Mouse (Mus musculus) intestine, postnatal 0 days (tissue): ENCODE data around the gene Tax1bp3. TPM values are rescaled to one million over a fixed set of nuclear protein-coding genes. Genes with fewer than 3 reads are reported as not detected.
A peak's percentile ranks its signal among the peaks of the same experiment; 100 is the strongest.

ENCODE experiments used
- ATAC-seq: fragments of 200-750 bp; cut with Nextera tagmentation; 2 replicates; pipeline ENCODE4 v1.8.0; 2017; ENCODE audit warnings: mild to moderate bottlenecking, moderate TSS enrichment, moderate library complexity
- H3K27ac ChIP-seq: fragments of 300-500 bp; sonication (generic); 2 replicates; pipeline ENCODE4 v1.5.1; 2014; ENCODE audit warnings: mild to moderate bottlenecking, low read depth, low read length, moderate library complexity
- H3K27me3 ChIP-seq: fragments of 300-500 bp; sonication (generic); replicated peaks from 2 replicates; pipeline ENCODE4 v1.6.1; 2014; ENCODE audit warnings: low read length, mixed read lengths; ENCODE audit not compliant: control insufficient read depth, insufficient read depth
- H3K36me3 ChIP-seq: fragments of 300-500 bp; sonication (generic); 2 replicates; pipeline ENCODE4 v1.6.1; 2014; ENCODE audit warnings: mild to moderate bottlenecking, moderate library complexity; ENCODE audit not compliant: control insufficient read depth, insufficient read depth
- H3K4me1 ChIP-seq: fragments of 300-500 bp; sonication (generic); replicated peaks from 2 replicates; pipeline ENCODE4 v1.6.1; 2014; ENCODE audit warnings: antibody characterized with exemption, low read length, mixed read lengths; ENCODE audit not compliant: control insufficient read depth, insufficient read depth
- H3K4me2 ChIP-seq: fragments of 300-500 bp; sonication (generic); replicated peaks from 2 replicates; pipeline ENCODE4 v1.6.1; 2014; ENCODE audit warnings: low read depth, mild to moderate bottlenecking, moderate library complexity
- H3K4me3 ChIP-seq: fragments of 300-500 bp; sonication (generic); 2 replicates; pipeline ENCODE4 v1.5.1; 2014; ENCODE audit warnings: low read depth, low read length
- H3K9ac ChIP-seq: fragments of 300-500 bp; sonication (generic); 2 replicates; pipeline ENCODE4 v1.6.1; 2014; ENCODE audit warnings: mild to moderate bottlenecking, low read depth, low read length
- H3K9me3 ChIP-seq: fragments of 300-500 bp; sonication (generic); 2 replicates; pipeline ENCODE4 v1.6.1; 2016; ENCODE audit warnings: mixed run types; ENCODE audit not compliant: control insufficient read depth
- CTCF ChIP-seq: sonication (generic); IDR thresholded peaks from 2 replicates; pipeline ENCODE4 v1.5.1; 2016; ENCODE audit warnings: low read depth, mild to moderate bottlenecking, control low read depth, antibody characterized with exemption, moderate library complexity
- WGBS: fragments of 180-500 bp; shearing (Covaris S2); extraction: QIAGEN DNeasy Blood & Tissue Kit; methylation state at CpG from one replicate; pipeline ENCODE4 v1.1.7; 2014; 5-methylcytosine and 5-hydroxymethylcytosine counted together
- polyA plus RNA-seq: library from polyadenylated mRNA; unstranded; fragments of >200 nt; fragmentation: Nextera tagmentation; extraction: Ambion mirVana; gene quantifications from 2 replicates; pipeline ENCODE4 v1.2.1, GENCODE M21; 2015

Tax1bp3 gene
- polyA plus RNA-seq, 1 experiment from 2014 or later, result 217 TPM

- WGBS, result 3% methylated on average over 47 of the region's 49 CpGs
- H3K9me3 ChIP-seq, result no peaks in the 10 kb centered on the region
- peak within 1 kb of the TSS; percentile 74 for H3K4me2 ChIP-seq
- peaks cover 8% of the 10 kb centered on the region; the same call in 1 of the 2 replicates for H3K27me3 ChIP-seq
- H3K4me3 ChIP-seq, result peak within 1 kb of the TSS; percentile 40
- no peaks in the 10 kb centered on the region for H3K4me1 ChIP-seq
- peak; percentile 49; the same call in 1 of the 2 replicates for ATAC-seq
- TF ChIP-seq CTCF, result 0 out of 2 replicates have a peak, but pooled peaks have one; percentile 1
- no peak within 1 kb of the TSS for H3K27ac ChIP-seq
- H3K36me3 ChIP-seq, result no peaks in the 10 kb centered on the region
- peak within 1 kb of the TSS; percentile 27 for H3K9ac ChIP-seq
These were observed 16.7 kb upstream of the Tax1bp3 start, which contains the start of gene P2rx5 for GRCm38 (mm10) chr11:73159957-73160810. Gene P2rx5, plus strand, starts transcription at chr11:73160421.

- peak overlapping the region; percentile 40 for H3K4me3 ChIP-seq
- no peak for ATAC-seq
- peaks cover 8% of the 10 kb centered on the region; the same call in 1 of the 2 replicates for H3K27me3 ChIP-seq
- peak overlapping the region; percentile 27; the same call in 1 of the 2 replicates for H3K9ac ChIP-seq
- no peaks in the 10 kb centered on the region for H3K36me3 ChIP-seq
- peak overlapping the region; percentile 74 for H3K4me2 ChIP-seq
- no peak for TF ChIP-seq CTCF
- no peaks in the 10 kb centered on the region for H3K4me1 ChIP-seq
- no peaks in the 10 kb centered on the region for H3K9me3 ChIP-seq
- WGBS, result 35% methylated on average over 6 of the region's 6 CpGs
- no peak overlapping the region for H3K27ac ChIP-seq
These were observed 16.1 kb upstream of the Tax1bp3 start for GRCm38 (mm10) chr11:73160811-73161200.

GRCm38 (mm10) chr11:73161616-73162015 is 15.3 kb upstream of the Tax1bp3 start:
- H3K4me2 ChIP-seq, result no peak overlapping the region
- no peak overlapping the region for H3K4me3 ChIP-seq
- no peak for TF ChIP-seq CTCF
- H3K9me3 ChIP-seq, result no peaks in the 10 kb centered on the region
- no peak overlapping the region for H3K9ac ChIP-seq
- H3K4me1 ChIP-seq, result no peaks in the 10 kb centered on the region
- no peak overlapping the region for H3K27ac ChIP-seq
- WGBS, result 88% methylated on average over 4 of the region's 4 CpGs
- peaks cover 8% of the 10 kb centered on the region; the same call in 1 of the 2 replicates for H3K27me3 ChIP-seq
- H3K36me3 ChIP-seq, result no peaks in the 10 kb centered on the region
- ATAC-seq, result no peak

- Histone ChIP-seq H3K36me3 (no peaks in the 10 kb centered on the region), H3K9ac (no peak overlapping the region), H3K9me3 (no peaks in the 10 kb centered on the region), H3K4me3 (no peak overlapping the region), H3K4me2 (no peak overlapping the region), H3K27ac (no peak overlapping the region), H3K27me3 (peaks cover 8% of the 10 kb centered on the region; the same call in 1 of the 2 replicates), H3K4me1 (no peaks in the 10 kb centered on the region)
- no peak for ATAC-seq
- no peak for TF ChIP-seq CTCF
- 64% methylated on average over 5 of the region's 5 CpGs for WGBS
These were observed 14.6 kb upstream of the Tax1bp3 start for GRCm38 (mm10) chr11:73162284-73162683.

GRCm38 (mm10) chr11:73168071-73168470 is 8.8 kb upstream of the Tax1bp3 start:
- WGBS, result 76% methylated on average over 8 of the region's 8 CpGs
- ATAC-seq, result no peak
- Histone ChIP-seq H3K9ac (no peak overlapping the region), H3K4me3 (no peak overlapping the region), H3K36me3 (no peaks in the 10 kb centered on the region), H3K4me2 (no peak overlapping the region), H3K9me3 (no peaks in the 10 kb centered on the region), H3K27me3 (no peaks in the 10 kb centered on the region), H3K4me1 (no peaks in the 10 kb centered on the region), H3K27ac (no peak overlapping the region)
- TF ChIP-seq CTCF, result no peak

GRCm38 (mm10) chr11:73168576-73168975 is 8.3 kb upstream of the Tax1bp3 start:
- Histone ChIP-seq H3K27ac (no peak overlapping the region), H3K27me3 (no peaks in the 10 kb centered on the region), H3K4me1 (no peaks in the 10 kb centered on the region), H3K4me2 (no peak overlapping the region), H3K4me3 (no peak overlapping the region), H3K9me3 (no peaks in the 10 kb centered on the region), H3K36me3 (no peaks in the 10 kb centered on the region), H3K9ac (no peak overlapping the region)
- no peak for ATAC-seq
- WGBS, result 80% methylated on average over 6 of the region's 6 CpGs
- no peak for TF ChIP-seq CTCF
